Mouse (Mus musculus) kidney, embryonic 14.5 days (tissue): ENCODE data around the gene Zcchc17. TPM values are rescaled to one million over a fixed set of nuclear protein-coding genes. Genes with fewer than 3 reads are reported as not detected.
A peak's percentile ranks its signal among the peaks of the same experiment; 100 is the strongest.

ENCODE experiments used
- ATAC-seq: fragments of 200-750 bp; cut with Nextera tagmentation; 2 replicates; pipeline ENCODE4 v1.8.0; 2017; ENCODE audit warnings: moderate number of reproducible peaks, mild to moderate bottlenecking, moderate TSS enrichment, moderate library complexity; ENCODE audit not compliant: low FRiP score, low TSS enrichment
- H3K27ac ChIP-seq: fragments of 300-500 bp; sonication (generic); 2 replicates; pipeline ENCODE4 v1.5.1; 2014; ENCODE audit warnings: low read depth, mild to moderate bottlenecking, low read length, moderate library complexity, mixed read lengths
- H3K27me3 ChIP-seq: fragments of 300-500 bp; sonication (generic); 2 replicates; pipeline ENCODE4 v1.6.1; 2014; ENCODE audit warnings: mild to moderate bottlenecking, low read length; ENCODE audit not compliant: control insufficient read depth, insufficient read depth
- H3K36me3 ChIP-seq: fragments of 300-500 bp; sonication (generic); 2 replicates; pipeline ENCODE4 v1.6.1; 2014; ENCODE audit warnings: low read length, mixed read lengths; ENCODE audit not compliant: control insufficient read depth, insufficient read depth
- H3K4me1 ChIP-seq: fragments of 300-500 bp; sonication (generic); 2 replicates; pipeline ENCODE4 v1.6.1; 2014; ENCODE audit warnings: low read length, mixed read lengths; ENCODE audit not compliant: control insufficient read depth, insufficient read depth
- H3K4me2 ChIP-seq: fragments of 300-500 bp; sonication (generic); replicated peaks from 2 replicates; pipeline ENCODE4 v1.6.1; 2014; ENCODE audit warnings: low read depth, mild to moderate bottlenecking, low read length
- H3K4me3 ChIP-seq: fragments of 300-500 bp; sonication (generic); 2 replicates; pipeline ENCODE4 v1.5.1; 2014; ENCODE audit warnings: mild to moderate bottlenecking, low read length
- H3K9ac ChIP-seq: fragments of 300-500 bp; sonication (generic); 2 replicates; pipeline ENCODE4 v1.6.1; 2014; ENCODE audit warnings: low read depth, mild to moderate bottlenecking, low read length, moderate library complexity
- H3K9me3 ChIP-seq: fragments of 300-500 bp; sonication (generic); 2 replicates; pipeline ENCODE4 v1.6.1; 2016; ENCODE audit warnings: low read length; ENCODE audit not compliant: control insufficient read depth
- WGBS: fragments of 180-500 bp; shearing (Covaris S2); extraction: QIAGEN DNeasy Blood & Tissue Kit; methylation state at CpG from one replicate; pipeline ENCODE4 v1.1.7; 2014; 5-methylcytosine and 5-hydroxymethylcytosine counted together
- polyA plus RNA-seq: library from polyadenylated mRNA; unstranded; fragments of >200 nt; fragmentation: Nextera tagmentation; extraction: Ambion mirVana; gene quantifications from 2 replicates; pipeline ENCODE4 v1.2.1, GENCODE M21; 2014

Zcchc17 gene
- polyA plus RNA-seq, 1 experiment from 2014 or later = 74.2 TPM

DNA sequence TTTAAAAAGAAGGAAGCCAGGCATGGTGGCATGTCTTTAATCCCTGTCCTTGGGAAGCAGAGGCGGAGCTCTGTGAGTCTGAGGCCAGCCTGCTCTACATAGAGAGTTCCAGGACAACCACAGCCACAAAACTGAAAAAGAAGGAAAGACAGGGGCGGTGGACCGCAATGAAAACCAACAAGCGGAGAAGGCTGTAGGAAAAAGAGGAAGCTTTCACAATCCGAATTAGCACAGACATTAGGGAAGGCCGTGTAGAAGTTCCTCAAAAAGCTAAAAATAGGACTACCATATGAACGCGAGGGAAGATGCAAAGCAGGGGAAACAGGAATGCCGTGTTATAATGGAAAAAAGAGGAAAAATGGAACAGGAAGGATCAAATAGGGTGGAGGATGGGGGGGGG, 75.9 kb downstream of the Zcchc17 start:
- Histone ChIP-seq H3K4me1 (no peaks in the 10 kb centered on the region), H3K4me3 (no peak overlapping the region), H3K4me2 (no peak overlapping the region), H3K9ac (no peak overlapping the region), H3K27ac (no peak overlapping the region), H3K27me3 (peaks cover 6% of the 10 kb centered on the region; the same call in 1 of the 2 replicates), H3K36me3 (no peaks in the 10 kb centered on the region), H3K9me3 (no peaks in the 10 kb centered on the region)
- ATAC-seq = no peak
- 85% methylated on average over 9 of the region's 9 CpGs for WGBS

- no peaks in the 10 kb centered on the region for H3K9me3 ChIP-seq
- no peaks in the 10 kb centered on the region for H3K4me1 ChIP-seq
- no peaks in the 10 kb centered on the region for H3K36me3 ChIP-seq
- no peak overlapping the region for H3K9ac ChIP-seq
- ATAC-seq = no peak
- H3K4me2 ChIP-seq = no peak overlapping the region
- H3K27me3 ChIP-seq = peaks cover 10% of the 10 kb centered on the region; the same call in 1 of the 2 replicates
- WGBS = 71% methylated on average over 5 of the region's 5 CpGs
- H3K27ac ChIP-seq = no peak overlapping the region
- no peak overlapping the region for H3K4me3 ChIP-seq
Measured at GRCm38 (mm10) chr4:130282856-130283255, 76.9 kb downstream of the Zcchc17 start.

DNA sequence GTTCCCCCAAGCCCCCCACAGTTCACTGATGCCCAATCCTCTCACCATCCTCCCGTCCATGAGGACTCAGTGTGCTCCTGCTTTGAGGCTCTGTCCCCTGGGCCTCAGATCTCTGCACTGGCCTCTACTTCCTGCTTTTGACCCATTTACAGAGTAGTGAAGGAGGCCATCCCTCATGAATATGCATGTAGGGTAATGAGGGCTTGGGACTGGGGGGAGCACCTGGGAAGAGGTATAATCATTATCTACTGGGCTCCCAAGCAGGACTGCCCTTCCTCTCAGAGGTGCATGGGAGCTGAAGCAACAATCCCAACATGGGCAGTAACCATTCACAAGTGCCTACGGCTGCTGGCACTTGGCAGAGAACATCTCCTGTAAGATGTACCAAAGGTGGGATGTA, 80.6 kb downstream of the Zcchc17 start, which contains the start of gene Serinc2:
Serinc2 (minus strand) TSS at position 101 of the 400 bp plus-strand sequence.
- Histone ChIP-seq H3K4me3 (no peak within 1 kb of the TSS), H3K4me1 (0 out of 2 replicates have a peak, but pooled peaks cover 3% of the 10 kb centered on the region), H3K9me3 (no peaks in the 10 kb centered on the region), H3K27me3 (peaks cover 29% of the 10 kb centered on the region), H3K36me3 (no peaks in the 10 kb centered on the region), H3K9ac (no peak within 1 kb of the TSS), H3K4me2 (no peak within 1 kb of the TSS), H3K27ac (no peak within 1 kb of the TSS)
- 58% methylated on average over 2 of the region's 2 CpGs for WGBS
- ATAC-seq = no peak

DNA sequence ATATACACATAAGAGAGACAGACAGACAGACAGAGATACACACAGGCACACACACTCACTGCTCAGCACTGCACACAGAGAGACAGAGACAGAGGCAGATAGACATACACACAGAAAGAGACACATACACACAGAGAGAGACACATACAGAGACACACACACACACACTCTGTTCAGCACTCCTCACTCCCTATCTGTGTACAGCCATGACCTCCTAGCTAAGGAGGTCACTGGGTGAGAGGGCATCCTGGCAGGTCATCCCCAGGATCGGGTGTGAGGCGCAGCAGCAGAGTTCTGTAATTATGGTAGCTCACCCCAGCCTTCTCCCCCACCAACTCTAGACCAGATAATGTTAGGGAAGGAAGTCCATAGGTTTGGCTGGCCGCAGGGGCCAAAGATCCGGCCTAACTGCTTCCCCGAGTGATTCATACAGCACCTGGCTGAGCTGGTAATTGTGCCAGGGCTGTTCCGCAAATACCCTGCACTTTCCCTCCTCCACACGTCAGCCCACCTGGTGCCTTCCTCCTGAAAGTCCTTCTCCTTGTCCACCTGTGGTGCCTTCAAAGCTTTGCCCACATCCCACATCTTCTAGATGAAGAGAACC, 83.1 kb downstream of the Zcchc17 start:
- 60% methylated on average over 7 of the region's 7 CpGs for WGBS
- Histone ChIP-seq H3K27ac (no peak overlapping the region), H3K4me1 (0 out of 2 replicates have a peak, but pooled peaks cover 10% of the 10 kb centered on the region), H3K27me3 (peaks cover 29% of the 10 kb centered on the region), H3K4me3 (no peak overlapping the region), H3K4me2 (no peak overlapping the region), H3K9ac (no peak overlapping the region), H3K9me3 (no peaks in the 10 kb centered on the region), H3K36me3 (no peaks in the 10 kb centered on the region)
- ATAC-seq = no peak

DNA sequence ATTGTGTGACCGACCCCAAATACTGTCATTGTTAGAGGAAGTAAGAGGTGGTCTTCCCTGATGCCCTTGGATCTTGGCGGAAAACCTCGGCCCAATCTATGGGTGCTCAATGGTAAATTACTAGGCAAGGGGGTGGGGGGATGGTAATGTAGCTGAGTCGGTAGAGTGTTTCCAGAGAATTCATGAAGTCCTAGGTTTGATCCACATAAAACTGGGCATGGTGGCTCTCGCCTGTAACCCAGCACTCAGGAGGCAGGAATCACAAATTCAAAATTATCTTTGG, 84.0 kb downstream of the Zcchc17 start:
- no peak for ATAC-seq
- peak overlapping the region; percentile 51; the same call in 1 of the 2 replicates for H3K4me3 ChIP-seq
- 0 out of 2 replicates have a peak overlapping the region, but pooled peaks have one; percentile 60 for H3K9ac ChIP-seq
- peaks cover 29% of the 10 kb centered on the region for H3K27me3 ChIP-seq
- no peaks in the 10 kb centered on the region for H3K36me3 ChIP-seq
- H3K4me1 ChIP-seq = 0 out of 2 replicates have a peak, but pooled peaks cover 10% of the 10 kb centered on the region
- 48% methylated on average over 5 of the region's 5 CpGs for WGBS
- H3K9me3 ChIP-seq = no peaks in the 10 kb centered on the region
- H3K27ac ChIP-seq = no peak overlapping the region
- H3K4me2 ChIP-seq = peak overlapping the region; percentile 75

DNA sequence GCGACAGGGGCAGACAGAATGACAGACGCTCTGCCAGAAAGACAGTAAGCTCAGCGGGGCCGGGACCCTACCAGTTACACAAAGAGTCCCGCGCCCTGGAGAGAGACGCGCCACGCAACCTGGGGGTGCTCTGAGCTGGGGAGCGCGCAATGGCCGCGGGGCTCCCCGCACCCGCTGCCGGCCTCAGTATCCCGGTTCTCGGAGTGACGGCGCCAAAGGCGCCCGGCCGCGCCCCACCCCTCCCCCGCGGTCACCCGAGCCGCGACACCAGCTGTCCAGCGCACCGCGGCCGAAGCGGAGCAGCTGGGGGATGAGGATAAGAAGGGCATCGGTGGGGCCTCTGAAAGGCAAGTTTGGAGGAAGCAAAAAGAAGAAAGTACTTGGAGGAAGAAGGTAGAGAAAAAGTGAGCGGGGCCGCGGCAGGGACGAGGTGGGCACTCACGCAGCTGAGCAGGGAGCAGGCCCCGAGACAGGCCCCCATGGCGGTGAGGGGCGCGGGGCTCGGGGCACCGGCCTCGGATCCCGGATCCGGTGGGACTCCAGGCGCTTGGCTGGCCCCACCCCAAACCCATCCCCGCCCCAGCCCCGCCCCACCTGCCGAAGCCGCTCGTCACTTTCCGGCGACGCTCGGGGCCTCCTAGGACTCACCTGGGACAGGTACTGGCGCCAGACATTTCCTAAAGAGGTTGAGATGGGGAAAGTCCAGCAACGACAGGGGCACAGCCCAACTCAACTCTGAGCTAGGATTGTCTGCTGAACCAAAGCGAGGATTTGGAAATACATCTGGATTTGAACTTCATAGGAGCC, 84.5 kb downstream of the Zcchc17 start:
- H3K4me1 ChIP-seq = 0 out of 2 replicates have a peak, but pooled peaks cover 10% of the 10 kb centered on the region
- WGBS = 2% methylated on average over 53 of the region's 62 CpGs
- peak; percentile 56 for ATAC-seq
- peak overlapping the region; percentile 51 for H3K4me3 ChIP-seq
- peaks cover 29% of the 10 kb centered on the region for H3K27me3 ChIP-seq
- H3K4me2 ChIP-seq = peak overlapping the region; percentile 75
- H3K27ac ChIP-seq = peak overlapping the region; percentile 13; the same call in 1 of the 2 replicates
- H3K9me3 ChIP-seq = no peaks in the 10 kb centered on the region
- H3K9ac ChIP-seq = peak overlapping the region; percentile 60
- no peaks in the 10 kb centered on the region for H3K36me3 ChIP-seq

GRCm38 (mm10) chr4:130274346-130275015, 85.3 kb downstream of the Zcchc17 start:
- Histone ChIP-seq H3K4me2 (peak overlapping the region; percentile 75), H3K9ac (peak overlapping the region; percentile 60), H3K36me3 (no peaks in the 10 kb centered on the region), H3K9me3 (no peaks in the 10 kb centered on the region), H3K27me3 (peaks cover 29% of the 10 kb centered on the region), H3K4me1 (0 out of 2 replicates have a peak, but pooled peaks cover 10% of the 10 kb centered on the region), H3K27ac (peak overlapping the region; percentile 42), H3K4me3 (peak overlapping the region; percentile 51)
- peak; percentile 53 for ATAC-seq
- under 1% methylated on average over 29 of the region's 29 CpGs for WGBS

- Histone ChIP-seq H3K4me2 (peak overlapping the region; percentile 75), H3K4me3 (peak overlapping the region; percentile 51), H3K27ac (peak overlapping the region; percentile 42), H3K36me3 (no peaks in the 10 kb centered on the region), H3K27me3 (peaks cover 23% of the 10 kb centered on the region), H3K4me1 (0 out of 2 replicates have a peak, but pooled peaks cover 10% of the 10 kb centered on the region), H3K9me3 (no peaks in the 10 kb centered on the region), H3K9ac (peak overlapping the region; percentile 60)
- 8% methylated on average over 11 of the region's 12 CpGs for WGBS
- ATAC-seq = peak; percentile 29; the same call in 1 of the 2 replicates
Measured at GRCm38 (mm10) chr4:130273698-130274345, 85.9 kb downstream of the Zcchc17 start.
